ENCODE assay signal across 8 mouse cellular contexts in genomic region chr16:30820761-30821160, GRCm38 (mm10).
DNase-seq lines count a peak whose midpoint lies in the region; ATAC-seq and TF ChIP-seq lines count a peak whose summit lies in the region.
"Had no signal": no experiment of that assay in that cellular context is flagged by ENCODE, and none has a peak within 500 bp of the region (broad histone marks: within the 10 kb centered on the region; RNA-seq: fewer than 3 reads in every experiment).

No protein-coding gene starts in this region.

- H3K4me3 ChIP-seq in kidney, adult 2 months (ENCODE audit: insufficient read depth, low read depth, low read length), result no peak overlapping the region
- H3K4me3 ChIP-seq in ES-E14 (ENCODE audit: insufficient read depth in 1 of 2, low read depth in 1 of 2, low read length in 2 of 2, poor library complexity in 1 of 2, severe bottlenecking in 1 of 2), result peak overlapping the region in 1 of 2 experiments; percentile 7; a peak in 2 of 4 replicates
- H3K4me3 ChIP-seq in embryonic facial prominence, embryonic 15.5 days (replicated peaks), result no peak overlapping the region
- no peak overlapping the region for H3K4me3 ChIP-seq in limb, embryonic 15.5 days

- H3K9me3 ChIP-seq in ES-E14 (ENCODE audit: control insufficient read depth, insufficient read depth, low read depth, low read length), result no peaks in the 10 kb centered on the region
- no peaks in the 10 kb centered on the region for H3K9me3 ChIP-seq in embryonic facial prominence, embryonic 15.5 days (replicated peaks)
- no peaks in the 10 kb centered on the region for H3K9me3 ChIP-seq in limb, embryonic 15.5 days

- 55% methylated on average over 4 of the region's 4 CpGs for WGBS in kidney, adult 2 months
- 67% methylated on average over 4 of the region's 4 CpGs for WGBS in embryonic facial prominence, embryonic 15.5 days
- 77% methylated on average over 4 of the region's 4 CpGs for WGBS in limb, embryonic 15.5 days

- no peak for TF ChIP-seq CTCF in kidney, adult 2 months (conservative IDR thresholded peaks at IDR 0.05; ENCODE audit: insufficient read depth, insufficient read length, low read depth, low read length)

- H3K4me2 ChIP-seq in embryonic facial prominence, embryonic 15.5 days (replicated peaks), result peak overlapping the region; percentile 46; the same call in 1 of the 2 replicates
- no peak overlapping the region; the same call in 1 of the 2 replicates for H3K4me2 ChIP-seq in limb, embryonic 15.5 days

- H3K36me3 ChIP-seq in kidney, adult 2 months (ENCODE audit: control insufficient read depth, insufficient read depth, low read length), result no peaks in the 10 kb centered on the region
- no peaks in the 10 kb centered on the region for H3K36me3 ChIP-seq in ES-E14 (ENCODE audit: control insufficient read depth, insufficient read depth, low read length, poor library complexity, severe bottlenecking)
- no peaks in the 10 kb centered on the region for H3K36me3 ChIP-seq in embryonic facial prominence, embryonic 15.5 days
- H3K36me3 ChIP-seq in limb, embryonic 15.5 days, result no peaks in the 10 kb centered on the region

- no peaks in the 10 kb centered on the region for H3K27me3 ChIP-seq in kidney, adult 2 months (replicated peaks; ENCODE audit: control insufficient read depth, insufficient read depth, low read length)
- H3K27me3 ChIP-seq in embryonic facial prominence, embryonic 15.5 days, result no peaks in the 10 kb centered on the region
- H3K27me3 ChIP-seq in limb, embryonic 15.5 days, result no peaks in the 10 kb centered on the region

- H3K27ac ChIP-seq in kidney, adult 2 months (ENCODE audit: insufficient read depth, low read depth, low read length), result peak overlapping the region; percentile 66
- H3K27ac ChIP-seq in ES-E14 (ENCODE audit: insufficient read depth, low read depth, low read length, poor library complexity, severe bottlenecking), result peak overlapping the region; percentile 86; the same call in 1 of the 2 replicates
- H3K27ac ChIP-seq in embryonic facial prominence, embryonic 15.5 days (replicated peaks), result peak overlapping the region; percentile 68; the same call in 1 of the 2 replicates
- H3K27ac ChIP-seq in limb, embryonic 15.5 days, result peak overlapping the region; percentile 72

- ATAC-seq in embryonic facial prominence, embryonic 15.5 days (ENCODE audit: insufficient number of reproducible peaks, low FRiP score, low TSS enrichment, low read depth), result no peak
- no peak for ATAC-seq in limb, embryonic 15.5 days (ENCODE audit: insufficient number of reproducible peaks, low FRiP score, low TSS enrichment, low read depth)

- peaks cover 15% of the 10 kb centered on the region for H3K4me1 ChIP-seq in kidney, adult 2 months (ENCODE audit: control insufficient read depth, insufficient read depth, low read length)
- peaks cover 16 to 22% of the 10 kb centered on the region in 2 experiments for H3K4me1 ChIP-seq in ES-E14 (ENCODE audit: control insufficient read depth in 2 of 2, insufficient read depth in 2 of 2, low read length in 2 of 2, poor library complexity in 1 of 2)
- peaks cover 21% of the 10 kb centered on the region for H3K4me1 ChIP-seq in embryonic facial prominence, embryonic 15.5 days
- H3K4me1 ChIP-seq in limb, embryonic 15.5 days, result peaks cover 17% of the 10 kb centered on the region

- H3K9ac ChIP-seq in ES-E14 (ENCODE audit: insufficient read depth, low read depth, low read length, poor library complexity, severe bottlenecking), result no peak overlapping the region
- no peak overlapping the region for H3K9ac ChIP-seq in embryonic facial prominence, embryonic 15.5 days
- no peak overlapping the region for H3K9ac ChIP-seq in limb, embryonic 15.5 days

- in situ Hi-C loops in ES-E14 (cut with MboI; ENCODE audit: low sequenced_read_pairs in 2 of 2, unreplicated experiment in 2 of 2), result no loop called here

- no peak for TF ChIP-seq POLR2A in kidney, adult 2 months (IDR thresholded peaks at IDR 0.05; ENCODE audit: low read depth, low read length)

- no peak for DNase-seq in kidney, adult 2 months
- DNase-seq in kidney, adult 9 months, result no peak
- no peak for DNase-seq in ES-E14 (ENCODE audit: low read depth, low spot score)
- DNase-seq in urinary bladder, postnatal 4 days (ENCODE audit: low spot score in 2 of 2), result no peak
- no peak for DNase-seq in layer of hippocampus, postnatal 36 days
- DNase-seq: thymus, postnatal 25 days had no signal

TF ChIP-seq in ES-E14, 5 proteins besides CTCF, POLR2A, EP300 and RAD21:
- TF ChIP-seq HCFC1 (IDR thresholded peaks at IDR 0.05; ENCODE audit: borderline replicate concordance, insufficient read depth, low read length), result no peak
- TF ChIP-seq ZNF384 (IDR thresholded peaks at IDR 0.05; ENCODE audit: low read depth, low read length), result no peak
- TF ChIP-seq MAFK (IDR thresholded peaks at IDR 0.05; ENCODE audit: insufficient read depth, low read depth, low read length), result no peak
- no peak for TF ChIP-seq ZC3H11A (IDR thresholded peaks at IDR 0.05; ENCODE audit: borderline replicate concordance, low read depth, low read length)
TF ChIP-seq in ES-E14: peak in this region for 0.
